Mouse (Mus musculus) C2C12 (cell line): ENCODE measurements around the gene Lemd1. TPM values are rescaled to one million over a fixed set of nuclear protein-coding genes. Genes with fewer than 3 reads are reported as not detected.

ENCODE experiments used
- H3K27me3 ChIP-seq: one replicate; pipeline ENCODE4 v1.6.1; 2011; ENCODE audit not compliant: control insufficient read depth, insufficient read depth, insufficient read length
- H3K36me3 ChIP-seq: one replicate; pipeline ENCODE4 v1.6.1; 2011; ENCODE audit not compliant: control insufficient read depth, insufficient read depth
- H3K4me3 ChIP-seq: one replicate; pipeline ENCODE4 v1.5.1; 2011; ENCODE audit warnings: mild to moderate bottlenecking, control low read depth; ENCODE audit not compliant: poor library complexity, insufficient read depth, severe bottlenecking
- H3K79me2 ChIP-seq: one replicate; pipeline ENCODE4 v1.6.1; 2011; ENCODE audit not compliant: control insufficient read depth, insufficient read depth
- H3K79me3 ChIP-seq: one replicate; pipeline ENCODE4 v1.6.1; 2011; ENCODE audit warnings: low read depth, control low read depth
- H3ac ChIP-seq: one replicate; pipeline ENCODE3; 2011; ENCODE audit warnings: low read depth; ENCODE audit not compliant: control insufficient read depth, insufficient read length
- CEBPB ChIP-seq: IDR thresholded peaks from one replicate; pipeline ENCODE4 v1.6.1; 2011; ENCODE audit warnings: low read depth, mild to moderate bottlenecking, control low read depth, moderate library complexity
- CTCF ChIP-seq: IDR thresholded peaks from one replicate; pipeline ENCODE4 v1.5.1; 2011; ENCODE audit not compliant: control insufficient read depth, insufficient read depth, insufficient read length
- FOSL1 ChIP-seq: IDR thresholded peaks from one replicate; pipeline ENCODE4 v1.8.0; 2011; ENCODE audit warnings: mild to moderate bottlenecking, low read length; ENCODE audit not compliant: poor library complexity, insufficient read depth, severe bottlenecking
- MAX ChIP-seq: IDR thresholded peaks from one replicate; pipeline ENCODE4 v1.6.1; 2011; ENCODE audit warnings: mild to moderate bottlenecking, control low read depth
- MYOD1 ChIP-seq: IDR thresholded peaks from one replicate; pipeline ENCODE4 v1.6.1; 2011; ENCODE audit warnings: low read depth; ENCODE audit not compliant: control insufficient read depth, insufficient read length
- MYOG ChIP-seq: IDR thresholded peaks from one replicate; pipeline ENCODE4 v1.6.1; 2011; ENCODE audit not compliant: control insufficient read depth, insufficient read length; ENCODE audit errors: extremely low read depth
- USF1 ChIP-seq: IDR thresholded peaks from one replicate; pipeline ENCODE4 v1.6.1; 2011; ENCODE audit warnings: low read depth, mild to moderate bottlenecking, control low read depth, moderate library complexity
- polyA plus RNA-seq: library from polyadenylated mRNA; unstranded; fragments of >200 nt; fragmentation: generic; extraction: Trizol; gene quantifications from one replicate; pipeline ENCODE4 v1.2.1, GENCODE M21; 2012; ENCODE audit warnings: missing spikeins

Lemd1 gene
- polyA plus RNA-seq, 1 experiment, result 0.14 TPM

DNA sequence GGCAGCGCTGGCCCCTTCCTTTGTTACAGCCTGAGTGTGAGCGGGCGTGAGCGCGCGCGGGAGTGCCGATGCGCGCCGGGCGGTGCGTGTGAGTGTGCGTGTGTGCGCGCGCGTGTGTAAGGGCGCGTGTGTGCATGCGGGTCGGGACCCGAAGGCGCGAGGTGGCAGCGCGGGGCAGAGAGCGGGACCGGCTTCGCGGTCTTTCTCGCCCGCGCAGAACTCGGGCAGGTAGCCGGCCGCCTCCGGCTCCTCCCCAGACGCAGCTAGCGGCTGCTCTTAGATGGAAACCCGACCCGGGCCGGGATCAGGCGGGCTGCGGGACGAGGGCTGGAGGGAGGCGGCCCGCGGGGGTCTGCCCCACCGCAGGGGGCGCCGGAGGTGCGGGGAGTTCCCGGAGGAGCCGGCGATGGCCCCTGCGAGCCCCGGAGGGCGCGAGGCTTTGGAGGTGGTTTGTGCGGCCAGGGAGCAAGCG is 574 bp upstream of the Lemd1 start:
- Histone ChIP-seq H3K27me3 (peaks cover 38% of the 10 kb centered on the region), H3ac (peak overlapping the region; percentile 9), H3K36me3 (no peaks in the 10 kb centered on the region), H3K4me3 (no peak overlapping the region), H3K79me3 (no peaks in the 10 kb centered on the region), H3K79me2 (no peaks in the 10 kb centered on the region)
- TF ChIP-seq MAX (no peak), CEBPB (no peak), MYOD1 (no peak), MYOG (no peak), USF1 (no peak), CTCF (no peak), FOSL1 (no peak)

DNA sequence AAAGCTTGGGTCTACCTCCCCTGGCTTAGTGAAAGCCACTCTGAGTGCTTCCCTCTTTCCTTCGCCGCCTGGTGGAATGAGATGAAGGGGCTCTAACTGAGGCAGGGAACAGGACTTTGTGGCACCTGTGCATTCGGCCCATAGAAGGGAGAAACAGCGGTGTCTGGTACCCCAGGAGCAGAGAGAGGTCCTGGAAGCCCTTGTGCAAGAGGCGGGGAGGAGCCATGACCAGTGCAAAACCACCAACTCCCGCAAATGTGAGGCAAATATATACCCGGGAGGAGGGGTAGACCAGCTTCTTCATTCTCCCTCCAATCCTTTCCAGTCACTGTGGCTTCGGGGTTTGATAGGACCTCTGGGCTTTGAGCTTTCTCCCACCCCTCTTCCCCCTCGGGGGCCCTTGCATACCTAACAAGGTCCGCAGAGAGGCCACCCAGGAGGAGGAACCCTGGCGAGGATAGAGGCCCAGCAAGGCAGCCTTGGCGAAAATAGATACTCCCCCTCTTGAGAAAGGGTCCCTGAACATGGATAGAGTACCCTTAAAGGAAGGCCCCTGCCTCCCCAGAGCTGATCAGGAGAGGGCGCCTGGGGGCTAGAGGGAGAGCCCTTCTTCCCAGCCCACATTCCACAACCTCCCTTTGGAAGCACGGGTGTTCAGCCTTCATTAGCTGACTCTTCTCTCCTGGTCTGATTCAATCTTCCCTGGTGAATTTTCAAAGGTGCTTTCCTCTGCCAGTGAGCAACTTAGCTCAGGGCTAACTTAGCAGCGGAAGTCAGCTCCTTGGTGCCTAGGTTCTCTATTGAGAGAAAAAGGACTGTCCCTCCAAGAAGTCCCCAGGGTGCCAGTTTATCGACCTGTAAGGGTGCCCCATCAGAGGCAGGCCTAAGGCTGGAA is 802 bp downstream of the Lemd1 start:
- Histone ChIP-seq H3K79me3 (no peaks in the 10 kb centered on the region), H3ac (no peak overlapping the region), H3K79me2 (no peaks in the 10 kb centered on the region), H3K4me3 (no peak overlapping the region), H3K36me3 (no peaks in the 10 kb centered on the region), H3K27me3 (peaks cover 38% of the 10 kb centered on the region)
- TF ChIP-seq MAX (no peak), MYOD1 (no peak), FOSL1 (no peak), CTCF (no peak), CEBPB (no peak), MYOG (no peak), USF1 (no peak)

DNA sequence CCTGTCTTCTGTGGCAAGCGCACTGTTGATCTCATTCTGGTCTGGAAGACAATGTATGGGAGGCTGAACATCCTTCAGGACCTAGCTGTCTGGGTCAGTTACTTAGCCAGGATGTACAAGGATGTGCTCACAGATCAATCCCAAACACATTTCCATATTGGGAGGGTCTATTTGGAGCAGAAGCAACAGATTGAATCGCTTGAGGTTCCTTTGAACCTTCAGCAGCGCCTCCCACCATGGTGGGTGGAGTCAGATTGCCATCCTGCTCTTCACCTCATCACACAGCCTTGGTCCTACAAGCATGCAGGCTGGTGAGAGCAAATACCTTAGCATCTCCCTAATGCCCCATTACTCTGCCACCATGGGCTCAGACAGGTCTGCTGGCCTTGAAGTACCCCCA is 2.6 kb downstream of the Lemd1 start:
- no peak overlapping the region for H3K4me3 ChIP-seq
- H3K79me2 ChIP-seq, result no peaks in the 10 kb centered on the region
- H3K79me3 ChIP-seq, result no peaks in the 10 kb centered on the region
- no peak overlapping the region for H3ac ChIP-seq
- no peaks in the 10 kb centered on the region for H3K36me3 ChIP-seq
- TF ChIP-seq MYOD1 (no peak), CEBPB (no peak), CTCF (no peak), FOSL1 (no peak), MYOG (no peak), MAX (no peak), USF1 (no peak)
- peaks cover 34% of the 10 kb centered on the region for H3K27me3 ChIP-seq

DNA sequence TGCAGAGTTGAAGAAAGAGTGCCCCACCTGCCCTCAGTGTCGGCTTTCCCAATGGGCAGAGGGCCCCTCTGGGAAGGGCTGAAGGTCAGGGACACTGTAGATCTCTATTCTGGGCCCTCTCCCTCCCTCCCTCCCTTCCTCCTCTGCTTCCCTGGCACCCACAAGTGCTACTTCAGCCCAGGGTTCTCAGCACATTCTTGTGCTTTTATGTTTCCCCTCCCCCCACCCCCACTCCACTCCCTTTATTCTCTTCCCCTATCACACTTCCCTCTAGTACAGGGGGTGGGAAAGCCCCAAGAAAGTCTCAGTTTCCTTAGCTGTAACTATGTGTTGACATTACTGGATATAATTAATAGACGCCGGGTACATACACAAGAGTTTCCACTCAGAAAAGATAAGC is 3.4 kb downstream of the Lemd1 start:
- no peak overlapping the region for H3ac ChIP-seq
- no peaks in the 10 kb centered on the region for H3K79me2 ChIP-seq
- H3K4me3 ChIP-seq, result no peak overlapping the region
- H3K79me3 ChIP-seq, result no peaks in the 10 kb centered on the region
- H3K27me3 ChIP-seq, result peaks cover 28% of the 10 kb centered on the region
- H3K36me3 ChIP-seq, result no peaks in the 10 kb centered on the region
- TF ChIP-seq FOSL1 (no peak), MYOG (no peak), MAX (no peak), CEBPB (no peak), CTCF (no peak), MYOD1 (no peak)

DNA sequence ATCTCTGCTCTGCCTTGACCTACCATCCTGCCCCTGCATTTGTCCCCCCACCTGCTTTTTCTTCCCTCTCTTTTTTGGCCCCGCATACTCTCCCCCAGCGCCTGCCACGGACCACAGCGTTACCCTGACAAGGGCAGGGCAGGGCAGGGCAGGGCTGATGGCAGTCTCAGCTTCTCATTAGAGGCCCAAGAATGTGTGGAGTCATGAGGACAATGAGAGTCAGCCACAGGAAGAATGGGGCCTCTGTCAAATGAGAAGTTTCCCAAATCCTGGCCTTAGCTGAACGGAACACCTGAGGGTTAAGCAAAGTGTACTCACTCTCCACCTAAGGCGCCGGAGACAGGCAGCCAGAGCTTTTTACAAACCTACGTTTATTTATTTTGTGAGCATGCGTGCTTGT is 3.9 kb downstream of the Lemd1 start:
- no peaks in the 10 kb centered on the region for H3K79me2 ChIP-seq
- H3K27me3 ChIP-seq, result peaks cover 23% of the 10 kb centered on the region
- TF ChIP-seq MAX (no peak), CTCF (no peak), USF1 (no peak), MYOG (no peak), MYOD1 (no peak), CEBPB (no peak), FOSL1 (no peak)
- no peak overlapping the region for H3ac ChIP-seq
- no peaks in the 10 kb centered on the region for H3K79me3 ChIP-seq
- H3K36me3 ChIP-seq, result no peaks in the 10 kb centered on the region
- no peak overlapping the region for H3K4me3 ChIP-seq

DNA sequence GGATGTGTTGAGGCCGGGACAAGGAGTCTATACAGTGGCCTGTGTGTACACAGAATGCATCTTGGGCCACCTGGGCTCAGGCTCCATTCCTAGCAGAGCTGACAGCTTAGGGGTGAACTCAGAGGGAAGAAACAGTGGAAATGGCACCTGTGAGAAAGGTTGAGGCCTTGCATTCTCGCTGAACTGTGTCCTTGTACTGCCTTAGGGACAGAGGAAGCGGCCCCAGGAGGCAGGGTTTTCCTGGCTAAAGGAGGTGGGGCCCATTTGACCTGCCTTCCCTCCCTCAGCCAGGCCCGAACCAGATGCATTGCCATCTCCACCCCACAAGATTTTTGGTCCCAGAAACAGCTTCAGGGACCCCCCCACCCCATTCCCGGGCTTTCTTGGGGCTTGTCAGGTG is 4.5 kb downstream of the Lemd1 start:
- H3K4me3 ChIP-seq, result no peak overlapping the region
- TF ChIP-seq MAX (no peak), USF1 (no peak), CTCF (no peak), CEBPB (no peak), MYOD1 (no peak), FOSL1 (no peak), MYOG (no peak)
- peaks cover 17% of the 10 kb centered on the region for H3K27me3 ChIP-seq
- no peaks in the 10 kb centered on the region for H3K79me3 ChIP-seq
- no peaks in the 10 kb centered on the region for H3K79me2 ChIP-seq
- H3K36me3 ChIP-seq, result no peaks in the 10 kb centered on the region
- no peak overlapping the region for H3ac ChIP-seq
